Mouse (Mus musculus): ENCODE results near the gene Nfe2l1.
"Not testable (repeated sequence)": the region's sequence is repeated elsewhere in the genome, so short reads cannot be mapped to it uniquely, and the experiment has no call there.

The Nfe2l1 gene

DNA sequence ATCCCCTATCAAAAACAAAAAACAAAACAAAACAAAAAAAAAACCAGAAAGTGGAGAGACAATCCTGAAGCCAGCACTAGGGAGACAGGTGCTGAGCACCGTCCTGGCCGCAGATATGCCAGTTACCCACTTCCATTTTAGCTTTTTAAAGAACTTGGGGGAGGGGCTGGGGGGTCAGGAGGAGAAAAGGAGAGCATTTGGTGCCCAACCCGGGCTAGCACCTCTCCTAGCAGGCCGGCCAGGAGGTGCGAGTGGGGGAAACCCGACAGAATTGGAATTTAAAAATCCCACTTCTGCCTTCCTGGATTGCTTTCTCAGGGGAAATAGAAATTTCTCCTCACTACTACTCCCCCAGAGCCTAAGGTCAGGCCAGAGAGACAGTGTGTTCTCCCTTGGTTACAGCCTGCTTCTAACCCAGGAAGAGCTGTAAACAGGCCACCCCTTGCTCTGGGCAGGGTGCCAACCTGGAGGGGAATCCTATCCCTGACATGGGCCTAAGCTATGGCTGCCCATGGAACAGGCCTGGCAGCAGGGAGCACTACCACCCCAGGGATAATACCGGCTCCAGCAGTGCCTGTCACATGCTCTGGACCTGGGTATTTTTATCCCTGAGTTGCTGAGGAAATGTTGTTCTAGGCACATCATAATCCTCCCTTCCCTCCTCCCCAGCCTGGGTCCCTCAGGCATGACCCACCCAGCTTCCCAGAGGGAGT is 4.8 kb downstream of the Nfe2l1 start:
- in situ Hi-C loops (cut with MboI, MseI): loop anchor here in 1 of 2 experiments (25.0 kb wide), 1 partner anchor 1287 kb away; no protein-coding TSS in a partner anchor

GRCm38 (mm10) chr11:96823880-96824782 is 5.6 kb downstream of the Nfe2l1 start:
- in situ Hi-C loops (cut with MboI, MseI): no loop called here

DNA sequence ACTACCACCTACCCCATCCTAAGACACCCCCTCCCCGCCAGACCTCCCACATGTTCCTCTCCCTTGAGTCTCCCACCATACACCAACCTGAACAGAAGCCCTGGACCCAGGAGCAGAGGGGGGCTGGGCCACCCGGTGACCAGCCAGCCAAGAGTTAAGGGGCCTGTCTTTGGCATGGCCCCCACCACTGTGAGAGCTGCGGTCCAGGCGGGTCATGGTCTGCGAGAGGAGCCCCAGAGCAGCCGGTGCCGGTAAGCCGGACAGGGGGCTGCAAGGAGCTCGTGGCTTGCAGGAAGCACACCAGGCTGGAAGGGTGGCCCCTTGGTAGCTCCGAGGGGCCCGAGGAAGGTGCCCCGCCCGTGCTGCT is 6.3 kb downstream of the Nfe2l1 start:
- in situ Hi-C loops (cut with MboI, MseI): no loop called here

GRCm38 (mm10) chr11:96822675-96823470 is 6.9 kb downstream of the Nfe2l1 start:
- in situ Hi-C loops (cut with MboI, MseI): no loop called here

DNA sequence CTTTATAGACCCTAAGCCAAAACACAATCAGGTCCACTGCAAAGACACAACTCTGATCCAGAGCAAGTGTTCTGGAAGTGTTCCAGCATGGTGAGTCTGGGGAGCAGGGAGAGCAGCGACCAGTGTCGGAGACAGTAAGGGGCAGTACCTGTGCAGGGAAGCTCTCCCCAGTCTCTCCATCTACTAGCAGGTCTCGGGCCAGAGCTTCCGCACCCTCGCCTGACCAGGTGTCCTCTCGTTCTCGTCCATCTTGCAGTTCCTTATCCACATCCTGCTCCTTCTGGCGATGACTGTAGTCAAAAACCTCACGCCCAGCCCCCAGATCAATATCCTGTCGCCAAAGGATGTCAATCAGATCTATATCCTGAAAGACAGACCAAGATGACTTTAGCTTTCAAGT is 7.8 kb downstream of the Nfe2l1 start:
- in situ Hi-C loops (cut with MboI, MseI): no loop called here

GRCm38 (mm10) chr11:96818128-96818710 is 11.5 kb downstream of the Nfe2l1 start:
- in situ Hi-C loops (cut with MboI, MseI): no loop called here

DNA sequence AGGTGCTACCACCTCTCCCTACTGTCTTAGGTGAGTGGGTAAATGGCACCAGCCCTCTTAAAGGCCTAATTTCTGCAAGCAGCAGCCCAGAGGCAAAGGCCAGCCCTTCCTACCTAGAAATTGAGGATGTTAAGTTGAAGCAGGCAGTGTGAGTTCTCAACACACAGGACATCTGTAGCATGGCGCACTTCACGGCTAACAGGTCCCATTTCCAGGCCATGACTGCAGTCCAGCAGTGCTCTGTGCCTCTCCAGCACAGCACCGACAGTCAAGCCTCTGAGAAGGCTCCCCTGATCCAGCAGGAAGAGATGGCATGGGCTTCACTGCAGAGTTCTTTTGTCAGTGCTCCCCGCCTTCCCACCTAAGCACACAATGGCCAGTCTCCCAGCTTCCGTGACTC is 12.8 kb downstream of the Nfe2l1 start:
- in situ Hi-C loops (cut with MboI, MseI): no loop called here

DNA sequence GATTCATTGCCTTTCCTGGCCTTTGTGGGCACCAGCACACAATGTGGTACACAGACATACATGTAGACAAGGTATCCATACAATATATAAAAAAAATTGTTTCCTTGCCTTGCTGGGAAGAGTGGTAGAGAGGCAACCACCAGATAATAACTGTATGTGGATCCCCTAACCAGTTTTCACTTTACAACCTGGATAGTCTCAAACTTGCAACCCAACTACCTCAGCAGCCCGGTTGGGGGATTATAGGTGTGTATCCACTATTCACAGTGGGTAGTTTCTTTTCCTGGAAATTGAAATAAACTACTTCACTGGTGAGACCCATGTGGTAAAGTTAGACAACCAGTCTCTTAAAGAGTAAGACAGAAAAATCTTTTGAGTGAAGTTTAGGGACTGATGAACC is 13.3 kb downstream of the Nfe2l1 start:
- in situ Hi-C loops (cut with MboI, MseI): no loop called here

GRCm38 (mm10) chr11:96815895-96816294 is 13.9 kb downstream of the Nfe2l1 start:
- in situ Hi-C loops (cut with MboI, MseI): no loop called here

DNA sequence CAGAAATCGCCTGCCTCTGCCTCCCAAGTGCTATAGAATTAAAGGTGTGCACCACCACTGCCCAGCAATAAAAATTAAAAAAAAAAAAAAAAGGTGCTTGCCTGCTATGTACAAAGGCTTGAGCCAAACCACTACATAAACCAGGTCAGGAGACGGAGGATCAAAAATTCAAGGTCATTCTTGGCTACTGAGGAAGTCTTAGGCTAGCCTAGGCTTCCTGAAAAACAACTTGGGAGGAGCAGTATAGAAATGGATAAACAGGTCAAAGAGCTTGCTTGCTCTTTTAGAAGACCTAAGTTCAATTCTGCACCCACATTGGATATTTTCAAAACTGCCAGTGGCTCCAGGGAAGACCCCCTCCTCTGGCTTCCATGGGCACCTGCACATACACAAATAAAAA is 15.3 kb downstream of the Nfe2l1 start:
- in situ Hi-C loops (cut with MboI, MseI): no loop called here

DNA sequence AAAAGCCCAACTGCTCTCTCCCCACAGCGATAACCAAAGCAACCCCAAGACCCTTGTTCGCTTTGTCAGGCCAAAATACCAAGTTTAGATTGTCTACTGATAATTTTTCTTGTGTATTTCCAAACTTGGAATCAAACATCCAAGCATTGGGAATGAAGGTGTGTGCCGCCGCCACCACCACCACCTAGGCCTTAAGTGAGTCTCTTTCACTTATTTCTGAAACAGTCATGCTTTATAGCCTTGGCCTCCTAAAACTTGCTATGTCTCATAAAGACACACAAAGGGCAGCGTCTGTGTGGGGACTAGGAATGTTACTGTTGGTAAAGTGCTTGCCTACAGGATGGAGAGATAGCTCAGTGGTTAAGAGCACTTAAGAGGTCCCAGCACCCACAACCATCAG is 15.8 kb downstream of the Nfe2l1 start:
- in situ Hi-C loops (cut with MboI, MseI): no loop called here

DNA sequence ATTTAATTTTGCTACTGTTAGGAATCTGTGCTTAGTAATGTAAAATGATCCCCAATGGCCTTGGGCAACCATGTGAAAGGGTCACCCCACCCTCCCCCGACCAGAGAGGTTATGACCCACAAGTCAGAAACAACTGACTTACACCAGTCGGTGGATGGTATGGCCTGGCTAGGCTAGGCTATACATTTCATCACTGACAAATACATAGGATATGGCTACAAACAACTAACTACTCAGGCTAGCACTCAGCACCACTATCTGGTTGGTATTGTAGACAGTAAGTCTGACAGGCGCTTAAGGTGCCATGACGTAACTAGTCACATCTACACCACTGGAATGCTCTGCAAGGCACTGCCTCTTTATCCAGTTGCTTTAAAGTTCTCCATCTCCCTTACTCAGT is 16.3 kb downstream of the Nfe2l1 start:
- in situ Hi-C loops (cut with MboI, MseI): no loop called here

GRCm38 (mm10) chr11:96811188-96811587 is 18.6 kb downstream of the Nfe2l1 start:
- in situ Hi-C loops (cut with MboI, MseI): not testable (repeated sequence)

- in situ Hi-C loops (cut with MboI, MseI): no loop called here
Observed at GRCm38 (mm10) chr11:96809562-96810235, 20.1 kb downstream of the Nfe2l1 start.

- in situ Hi-C loops (cut with MboI, MseI): no loop called here
Observed at GRCm38 (mm10) chr11:96808066-96808465, 21.7 kb downstream of the Nfe2l1 start.

DNA sequence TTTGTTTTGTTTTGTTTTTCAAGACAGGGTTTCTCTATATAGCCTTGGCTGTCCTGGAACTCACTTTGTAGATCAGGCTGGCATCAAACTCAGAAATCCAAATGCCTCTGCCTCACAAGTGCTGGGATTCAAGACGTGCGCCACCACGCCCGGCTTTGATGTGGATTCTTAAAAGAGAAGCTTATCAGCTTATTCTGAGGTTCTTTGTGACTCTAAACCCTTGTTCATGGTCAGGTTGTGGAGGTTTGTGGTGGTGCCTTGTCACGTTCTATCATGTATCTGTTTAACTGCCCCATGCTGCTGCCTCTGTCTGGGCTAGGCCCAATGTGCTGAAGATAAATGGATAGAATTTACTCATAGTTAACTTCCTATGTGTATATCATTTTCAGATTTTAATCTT is 24.2 kb downstream of the Nfe2l1 start:
- in situ Hi-C loops (cut with MboI, MseI): no loop called here

GRCm38 (mm10) chr11:96799511-96799910 is 30.3 kb downstream of the Nfe2l1 start:
- in situ Hi-C loops (cut with MboI, MseI): loop anchor here in 1 of 2 experiments (10.0 kb wide), 1 partner anchor 1715 kb away; no protein-coding TSS in a partner anchor

DNA sequence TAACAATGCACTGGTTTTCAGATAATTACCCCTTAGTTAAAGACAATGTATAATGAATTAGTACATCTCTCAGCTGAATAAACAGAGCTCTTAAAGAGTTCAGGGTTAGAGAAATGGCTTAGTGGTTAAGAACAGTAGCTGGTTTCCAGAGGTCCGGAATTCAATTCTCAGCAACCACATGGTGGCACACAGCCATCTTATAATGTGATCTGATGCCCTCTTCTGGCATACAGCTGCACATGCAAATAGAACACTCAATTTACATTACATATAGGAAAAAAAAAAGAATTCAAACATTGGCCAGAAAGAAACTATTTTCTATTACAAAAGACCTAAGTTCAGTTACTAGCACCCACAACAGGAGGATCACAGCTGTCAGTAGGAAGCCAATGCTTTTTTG is 33.2 kb downstream of the Nfe2l1 start:
- in situ Hi-C loops (cut with MboI, MseI): loop anchor here in 1 of 2 experiments (10.0 kb wide), 1 partner anchor 1712 kb away; no protein-coding TSS in a partner anchor

GRCm38 (mm10) chr11:96796081-96796480 is 33.7 kb downstream of the Nfe2l1 start:
- in situ Hi-C loops (cut with MboI, MseI): loop anchor here in 1 of 2 experiments (10.0 kb wide), 1 partner anchor 1711 kb away; no protein-coding TSS in a partner anchor

- in situ Hi-C loops (cut with MboI, MseI): loop anchor here in 1 of 2 experiments (10.0 kb wide), 1 partner anchor 1711 kb away; no protein-coding TSS in a partner anchor
Observed at GRCm38 (mm10) chr11:96795491-96795890, 34.3 kb downstream of the Nfe2l1 start.

GRCm38 (mm10) chr11:96790681-96791080 is 39.1 kb downstream of the Nfe2l1 start:
- in situ Hi-C loops (cut with MboI, MseI): loop anchor here in 1 of 2 experiments (10.0 kb wide), 1 partner anchor 1706 kb away; no protein-coding TSS in a partner anchor
